Mouse (Mus musculus) thymus, adult 2 months (tissue): ENCODE measurements around the gene 1190007I07Rik.

ENCODE experiments used
- CTCF ChIP-seq: fragments of 200-500 bp; IDR thresholded peaks from 2 replicates; pipeline ENCODE4 v1.5.1; 2012; ENCODE audit warnings: mild to moderate bottlenecking, control low read depth, low read length, moderate library complexity, borderline replicate concordance; ENCODE audit not compliant: control insufficient read depth, poor library complexity, insufficient read depth; ENCODE audit errors: extremely low read depth
- POLR2A ChIP-seq: fragments of 200-500 bp; IDR thresholded peaks from 2 replicates; pipeline ENCODE4 v1.6.1; 2012; ENCODE audit warnings: mild to moderate bottlenecking, low read length, control low read depth, moderate library complexity; ENCODE audit not compliant: control insufficient read depth, poor library complexity, insufficient read depth; ENCODE audit errors: extremely low read depth

DNA sequence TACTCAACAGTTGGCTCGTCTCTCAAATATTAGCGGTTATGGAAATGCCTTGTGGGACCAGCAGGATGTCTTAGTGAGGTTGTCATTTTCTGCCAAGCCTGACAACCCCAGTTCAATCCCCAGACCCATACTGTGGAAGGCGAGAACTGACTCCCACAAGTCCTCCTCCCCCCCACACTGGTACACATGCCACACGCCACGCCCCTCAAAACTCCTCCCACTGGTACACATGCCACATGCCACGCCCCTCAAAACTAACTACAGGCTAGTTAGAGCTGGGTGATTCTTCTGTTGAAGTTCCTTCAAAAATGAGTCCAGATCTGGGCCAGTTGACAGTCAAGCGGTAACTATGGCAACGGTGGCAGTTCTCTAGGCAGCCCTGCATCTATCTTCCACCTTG, 23.1 kb upstream of the 1190007I07Rik start:
- no peak for TF ChIP-seq CTCF
- TF ChIP-seq POLR2A: no peak
